Mouse (Mus musculus) forebrain, embryonic 14.5 days (tissue): ENCODE measurements around the gene Tyw3. TPM values are rescaled to one million over a fixed set of nuclear protein-coding genes. Genes with fewer than 3 reads are reported as not detected.

Experiments used
- ATAC-seq: fragments of 200-750 bp; cut with Nextera tagmentation; 2 replicates; pipeline ENCODE4 v1.8.0; 2017; ENCODE audit warnings: mild to moderate bottlenecking, moderate library complexity
- DNase-seq: peaks from one replicate; pipeline ENCODE4 v3.0.0-alpha.2; 2015; ENCODE audit warnings: low spot score
- H3K27ac ChIP-seq: fragments of 300-500 bp; sonication (generic); 2 replicates; pipeline ENCODE4 v1.5.1; 2014; ENCODE audit warnings: low read depth, mild to moderate bottlenecking, control low read depth, low read length, moderate library complexity
- H3K27me3 ChIP-seq: fragments of 300-500 bp; sonication (generic); replicated peaks from 2 replicates; pipeline ENCODE4 v1.6.1; 2014; ENCODE audit warnings: low read length, control low read depth, mixed read lengths; ENCODE audit not compliant: control insufficient read depth, insufficient read depth
- H3K36me3 ChIP-seq: fragments of 300-500 bp; sonication (generic); 2 replicates; pipeline ENCODE4 v1.6.1; 2014; ENCODE audit warnings: low read length, control low read depth; ENCODE audit not compliant: control insufficient read depth, insufficient read depth
- H3K4me1 ChIP-seq: fragments of 300-500 bp; sonication (generic); 2 replicates; pipeline ENCODE4 v1.6.1; 2014; ENCODE audit warnings: antibody characterized with exemption, low read length, control low read depth; ENCODE audit not compliant: control insufficient read depth, insufficient read depth
- H3K4me2 ChIP-seq: fragments of 300-500 bp; sonication (generic); 2 replicates; pipeline ENCODE4 v1.6.1; 2014; ENCODE audit warnings: mild to moderate bottlenecking, control low read depth, low read length
- H3K4me3 ChIP-seq: fragments of 300-500 bp; sonication (generic); 2 replicates; pipeline ENCODE4 v1.5.1; 2014; ENCODE audit warnings: low read depth, low read length, control low read depth
- H3K9ac ChIP-seq: fragments of 300-500 bp; sonication (generic); 2 replicates; pipeline ENCODE4 v1.6.1; 2014; ENCODE audit warnings: mild to moderate bottlenecking, low read length, control low read depth, moderate library complexity
- H3K9me3 ChIP-seq: fragments of 300-500 bp; sonication (generic); replicated peaks from 2 replicates; pipeline ENCODE4 v1.6.1; 2016; ENCODE audit warnings: low read length, control low read depth, mixed read lengths; ENCODE audit not compliant: control insufficient read depth
- WGBS: fragments of 180-500 bp; shearing (Covaris S2); extraction: QIAGEN DNeasy Blood & Tissue Kit; methylation state at CpG from one replicate; pipeline ENCODE4 v1.1.7; 2014; 5-methylcytosine and 5-hydroxymethylcytosine counted together
- polyA plus RNA-seq: library from polyadenylated mRNA; unstranded; fragments of >200 nt; fragmentation: Nextera tagmentation; extraction: Ambion mirVana; gene quantifications from 2 replicates; pipeline ENCODE4 v1.2.1, GENCODE M21; 2014

Tyw3 gene
- polyA plus RNA-seq, 1 experiment from 2014 or later = 15.7 TPM

GRCm38 (mm10) chr3:154526610-154527009 is 70.3 kb downstream of the Tyw3 start:
- no peak for ATAC-seq
- Histone ChIP-seq H3K9me3 (no peaks in the 10 kb centered on the region), H3K4me1 (no peaks in the 10 kb centered on the region), H3K36me3 (no peaks in the 10 kb centered on the region), H3K4me2 (no peak overlapping the region), H3K27ac (no peak overlapping the region), H3K9ac (no peak overlapping the region), H3K27me3 (no peaks in the 10 kb centered on the region), H3K4me3 (no peak overlapping the region)
- DNase-seq = no peak
- WGBS = 35% methylated on average over 6 of the region's 6 CpGs

Other genes starting within 250 kb of the Tyw3 start
- 11.0 and 12.8 TPM in 2 replicates for gene Cryz, start 393 bp downstream of the Tyw3 start, polyA plus RNA-seq
- gene Erich3, start 66.8 kb upstream of the Tyw3 start, polyA plus RNA-seq = 0.98 and 1.1 TPM in 2 replicates